Mouse (Mus musculus): ENCODE results near the gene Egln3.

The Egln3 gene

DNA sequence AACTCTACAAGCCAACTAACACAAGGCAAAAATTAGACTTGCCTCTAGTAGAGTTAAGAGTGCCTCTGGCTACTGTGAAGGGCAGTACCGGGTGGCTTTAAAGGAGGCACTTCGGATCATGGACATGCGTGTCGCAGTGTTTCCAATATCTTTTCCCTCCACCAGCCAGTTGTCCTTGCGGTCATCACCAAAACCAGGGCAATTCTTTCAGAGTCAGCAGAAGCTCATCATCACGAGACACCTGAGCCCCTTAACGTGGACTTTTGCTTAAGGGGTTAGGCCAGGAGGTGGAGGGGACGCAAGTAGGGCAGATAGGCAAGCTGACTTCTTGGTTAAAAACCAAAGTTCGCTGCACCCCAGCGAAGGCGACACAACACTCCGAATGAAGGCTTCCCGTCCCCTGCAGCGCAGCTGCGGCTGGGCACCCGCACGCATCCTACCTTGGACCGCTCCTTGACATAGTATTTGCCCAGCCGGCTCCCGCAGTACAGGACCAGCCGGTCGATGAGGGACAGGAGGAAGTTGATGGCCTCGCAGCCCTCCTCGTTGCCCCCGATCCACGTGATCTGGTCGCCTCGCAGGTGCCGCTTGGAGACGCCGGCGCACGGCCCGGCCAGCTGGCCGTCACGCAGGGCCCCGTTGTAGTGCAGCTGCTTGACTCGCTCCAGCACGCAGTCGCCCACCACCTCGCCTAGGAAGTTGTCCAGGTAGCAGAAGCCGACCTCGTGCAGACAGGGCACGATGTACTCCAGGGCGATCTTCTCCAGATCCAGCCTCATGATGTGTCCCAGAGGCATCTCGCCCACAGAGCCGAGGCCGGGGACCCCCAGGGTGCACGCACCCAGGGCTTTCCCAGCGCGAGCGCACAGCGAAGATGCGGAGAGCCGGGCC lies 650 bp downstream of the Egln3 start:
- DNase-seq (ENCODE audit: low spot score), result peak; percentile 27

DNA sequence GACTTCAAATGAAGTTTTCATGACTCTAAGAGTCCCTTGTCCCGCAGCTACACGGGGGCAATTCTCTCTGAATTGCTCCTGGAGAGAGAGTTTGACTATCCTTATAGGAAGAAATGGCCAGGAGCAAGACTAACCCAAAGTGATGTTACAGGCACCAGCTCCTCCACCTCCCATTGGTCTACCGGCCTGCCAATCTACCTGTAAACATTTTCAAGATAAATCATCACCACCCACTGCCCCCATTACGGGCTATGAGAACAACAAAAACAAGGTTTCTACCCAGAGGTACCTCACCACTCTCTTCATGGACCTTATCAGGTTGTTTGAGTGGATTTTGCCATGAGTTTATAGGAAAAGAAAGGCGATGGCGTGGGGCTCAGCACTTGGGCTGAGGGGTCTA lies 1.4 kb downstream of the Egln3 start:
- DNase-seq (ENCODE audit: low spot score), result no peak

DNA sequence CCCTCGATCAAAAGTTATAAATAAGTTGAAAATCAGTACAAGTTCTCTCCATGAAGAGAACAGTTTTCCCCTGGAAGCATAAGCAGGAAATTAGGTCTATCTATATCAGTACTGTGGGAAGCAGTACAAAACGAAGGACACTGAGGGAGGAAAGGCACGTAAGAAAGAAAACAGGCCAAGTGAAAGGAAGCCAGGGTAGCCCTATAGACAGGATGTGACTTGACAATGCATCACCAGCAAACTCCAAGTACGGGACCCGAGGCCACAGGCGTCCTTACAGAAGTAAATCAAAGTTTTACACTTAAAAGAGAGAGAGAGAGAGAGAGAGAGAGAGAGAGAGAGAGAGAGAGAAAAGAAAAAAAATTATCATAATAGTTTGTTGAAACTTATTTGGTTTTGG lies 2.8 kb downstream of the Egln3 start:
- no peak for DNase-seq (ENCODE audit: low spot score)

DNA sequence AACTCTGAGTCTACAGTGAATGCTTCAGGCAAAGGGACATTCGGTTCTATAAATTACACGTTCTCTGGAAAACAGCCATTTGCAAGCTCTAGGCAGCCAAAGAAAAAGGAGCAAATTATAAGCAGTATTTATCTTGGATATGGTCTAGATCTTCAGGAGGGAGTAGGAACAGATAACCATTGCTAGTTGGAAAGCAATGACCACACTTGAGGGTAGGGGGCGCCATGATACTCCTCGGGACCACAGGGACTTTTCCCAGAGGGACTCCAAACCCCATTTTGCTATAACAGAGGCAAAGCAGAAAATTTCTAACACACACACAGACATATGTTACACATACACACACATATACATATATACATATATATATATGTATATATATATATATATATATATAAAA lies 3.5 kb downstream of the Egln3 start:
- DNase-seq (ENCODE audit: low spot score), result no peak

DNA sequence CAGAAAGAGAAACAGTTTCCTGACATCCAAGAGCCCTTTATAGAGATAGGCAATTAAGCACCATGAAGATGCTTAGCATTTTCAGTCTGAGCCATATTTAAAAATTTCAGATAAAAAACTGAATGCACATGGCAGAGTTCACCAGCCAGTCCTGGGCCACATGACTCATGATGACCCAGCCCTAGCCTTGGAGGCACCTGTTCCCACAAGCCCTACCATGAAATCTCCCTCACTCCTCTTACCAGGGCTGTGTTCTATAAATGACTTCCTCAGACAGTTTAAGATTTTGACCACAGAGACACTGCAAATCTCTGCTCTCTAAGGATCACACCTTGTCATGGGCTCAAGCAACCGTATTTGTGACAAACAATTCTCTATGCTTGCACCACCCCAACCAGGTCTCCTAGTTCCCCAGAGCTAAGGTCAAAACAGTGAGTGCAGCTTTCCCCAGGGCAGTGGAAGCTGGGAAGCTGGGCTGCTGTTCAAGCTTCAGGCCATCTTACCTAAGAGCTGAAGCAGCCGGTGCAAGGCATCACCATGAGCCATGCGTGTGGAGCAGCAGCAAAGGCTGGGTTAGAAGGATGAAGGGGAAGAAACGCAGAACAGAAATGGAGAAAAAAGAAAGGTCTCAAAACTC lies 5.3 kb downstream of the Egln3 start:
- DNase-seq (ENCODE audit: low spot score), result no peak

DNA sequence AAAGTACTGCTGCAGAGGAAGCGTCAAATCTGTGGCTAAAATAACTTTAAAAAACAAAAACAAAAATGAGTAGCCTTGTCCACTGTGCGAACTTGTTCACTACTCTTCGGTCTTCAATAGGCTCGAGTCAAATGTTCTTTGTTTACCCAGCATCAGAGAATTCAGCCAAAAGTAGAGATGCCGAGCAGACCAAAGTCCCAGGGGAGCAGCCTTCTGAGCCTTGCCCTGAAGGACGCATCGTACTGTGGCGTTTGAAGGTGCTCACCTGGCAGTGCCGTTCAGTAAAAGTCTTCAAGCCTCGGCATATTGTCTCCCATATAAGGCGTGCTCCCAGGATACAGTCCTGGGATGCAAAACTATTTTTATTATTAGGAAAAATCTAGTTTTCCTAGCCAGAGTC lies 5.8 kb downstream of the Egln3 start:
- DNase-seq (ENCODE audit: low spot score), result no peak

DNA sequence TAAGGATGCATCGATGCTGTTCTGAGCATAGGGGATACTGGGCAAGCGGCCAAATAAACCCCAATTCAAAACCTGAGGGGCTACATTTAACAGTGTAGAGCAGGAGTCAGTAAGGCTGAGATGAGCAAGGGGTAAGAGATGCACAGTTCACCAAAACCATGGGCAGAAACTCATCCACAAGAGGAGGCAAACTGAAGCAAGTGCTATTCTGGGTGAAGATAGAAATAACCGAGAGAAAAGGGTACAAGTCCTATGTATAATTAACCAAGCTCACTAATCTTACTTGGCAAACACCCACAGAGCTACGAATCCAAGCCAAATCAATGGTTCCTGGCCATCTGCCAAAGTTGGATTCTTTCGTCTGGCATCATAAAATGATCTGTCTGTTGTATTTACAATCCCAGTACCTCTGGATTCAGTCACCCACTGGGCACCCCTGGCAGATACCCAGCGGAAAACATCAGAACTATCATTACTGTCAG lies 6.3 kb downstream of the Egln3 start:
- no peak for DNase-seq (ENCODE audit: low spot score)

DNA sequence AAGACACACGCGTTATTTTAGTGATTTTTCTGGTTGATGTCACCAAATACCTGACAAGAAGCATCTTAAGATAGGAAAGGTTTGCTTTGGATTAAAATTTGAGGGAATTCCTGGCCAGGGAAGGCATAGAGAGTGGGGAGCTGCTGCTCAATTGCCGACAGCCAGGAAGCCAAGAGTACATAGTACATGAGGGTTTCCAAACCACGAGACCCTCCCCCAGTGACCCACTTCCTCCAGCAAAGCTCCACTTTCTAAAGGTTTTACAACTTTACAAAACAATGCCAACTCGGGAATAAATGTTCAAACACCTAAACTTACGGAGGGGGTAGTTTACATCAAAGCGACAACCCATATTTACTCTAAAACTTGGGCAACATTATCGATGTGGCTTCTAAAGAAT lies 6.8 kb downstream of the Egln3 start:
- no peak for DNase-seq (ENCODE audit: low spot score)

DNA sequence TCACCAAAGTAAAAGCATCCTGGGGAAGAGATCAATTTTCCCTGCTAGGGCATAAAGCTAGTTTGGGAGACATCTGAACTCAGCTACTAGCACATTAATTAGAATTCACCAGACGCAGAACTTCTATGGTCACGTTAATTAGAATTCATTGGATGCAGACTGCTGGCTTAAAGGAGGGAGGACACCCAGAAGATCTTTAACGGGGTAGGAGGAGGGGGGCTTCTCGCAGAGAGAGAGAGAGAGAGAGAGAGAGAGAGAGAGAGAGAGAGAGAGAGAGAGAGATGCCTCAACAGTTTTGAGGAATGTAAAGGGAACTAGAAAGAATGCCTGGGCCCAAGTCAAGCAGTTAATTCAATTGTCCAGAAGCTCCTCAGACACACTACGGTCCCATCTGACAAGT lies 9.5 kb downstream of the Egln3 start:
- no peak for DNase-seq (ENCODE audit: low spot score)

DNA sequence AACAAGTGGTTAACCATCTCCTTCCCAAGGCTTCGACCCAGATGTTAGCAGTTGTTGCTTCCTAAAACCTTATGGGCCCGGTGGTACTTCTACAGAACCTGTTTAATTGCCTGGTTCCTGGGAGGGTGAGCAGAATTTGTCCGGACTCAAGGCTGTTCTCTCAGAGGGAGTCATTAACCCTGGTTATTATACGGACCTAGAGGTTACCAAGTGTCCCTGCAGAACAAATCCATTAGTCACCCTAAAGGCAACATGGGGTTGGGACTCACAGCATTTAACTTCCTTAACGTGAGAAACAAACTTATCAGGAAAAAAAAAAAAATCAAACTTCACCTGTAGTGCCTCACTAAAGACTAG lies 11.4 kb downstream of the Egln3 start:
- DNase-seq (ENCODE audit: low spot score), result no peak

DNA sequence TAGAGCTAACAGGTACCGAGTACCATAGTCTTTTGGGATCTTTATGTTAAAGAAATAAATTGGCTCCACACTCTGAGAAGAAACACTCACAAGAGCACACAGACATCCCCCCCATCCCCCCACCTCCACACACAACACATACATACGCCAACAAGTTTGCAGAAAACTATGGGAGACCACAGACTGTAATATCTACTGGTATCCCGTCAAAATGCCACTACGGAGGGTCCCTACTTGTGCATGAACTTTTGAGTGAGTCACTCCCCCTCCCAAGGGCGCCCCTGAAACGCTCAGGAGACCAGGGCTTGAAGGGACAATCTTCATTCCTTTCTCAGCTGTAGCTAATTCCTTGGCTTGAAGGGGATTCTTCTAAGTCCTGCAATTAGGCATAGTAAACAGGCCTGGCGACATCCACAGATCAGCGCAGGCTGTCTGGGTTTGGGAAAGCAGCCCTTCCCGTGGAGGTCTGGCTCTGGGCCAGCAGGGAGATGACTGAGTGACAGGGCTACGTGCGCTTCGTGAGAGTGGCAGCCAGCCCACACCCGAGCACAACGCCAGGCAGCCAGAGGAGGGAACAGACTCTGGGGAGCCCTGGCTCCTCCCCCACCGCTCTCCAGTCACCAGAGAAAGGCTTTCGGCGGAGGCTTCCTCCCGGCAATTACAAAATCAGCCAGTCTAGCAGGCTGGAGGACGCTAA lies 11.9 kb downstream of the Egln3 start:
- DNase-seq (ENCODE audit: low spot score), result peak; percentile 56

DNA sequence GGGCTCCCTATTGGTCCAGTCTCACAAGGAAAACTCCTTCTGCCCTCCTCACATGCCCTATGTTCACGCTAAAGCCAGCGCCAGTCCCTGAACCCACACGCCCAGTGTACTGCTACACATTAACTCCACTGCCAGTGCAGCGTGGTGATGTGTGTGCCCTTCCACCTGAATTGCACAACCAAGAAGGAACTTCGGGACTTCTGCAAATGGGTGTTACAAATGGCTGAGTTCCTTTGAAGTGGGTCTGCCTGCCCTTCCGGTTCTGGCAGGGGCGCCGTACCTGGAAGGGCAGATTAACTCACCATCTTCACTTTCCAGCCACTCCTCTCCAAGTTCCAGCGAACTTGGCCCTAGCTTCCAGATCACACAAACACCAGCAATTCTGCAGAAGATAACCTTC lies 12.5 kb downstream of the Egln3 start:
- no peak for DNase-seq (ENCODE audit: low spot score)

DNA sequence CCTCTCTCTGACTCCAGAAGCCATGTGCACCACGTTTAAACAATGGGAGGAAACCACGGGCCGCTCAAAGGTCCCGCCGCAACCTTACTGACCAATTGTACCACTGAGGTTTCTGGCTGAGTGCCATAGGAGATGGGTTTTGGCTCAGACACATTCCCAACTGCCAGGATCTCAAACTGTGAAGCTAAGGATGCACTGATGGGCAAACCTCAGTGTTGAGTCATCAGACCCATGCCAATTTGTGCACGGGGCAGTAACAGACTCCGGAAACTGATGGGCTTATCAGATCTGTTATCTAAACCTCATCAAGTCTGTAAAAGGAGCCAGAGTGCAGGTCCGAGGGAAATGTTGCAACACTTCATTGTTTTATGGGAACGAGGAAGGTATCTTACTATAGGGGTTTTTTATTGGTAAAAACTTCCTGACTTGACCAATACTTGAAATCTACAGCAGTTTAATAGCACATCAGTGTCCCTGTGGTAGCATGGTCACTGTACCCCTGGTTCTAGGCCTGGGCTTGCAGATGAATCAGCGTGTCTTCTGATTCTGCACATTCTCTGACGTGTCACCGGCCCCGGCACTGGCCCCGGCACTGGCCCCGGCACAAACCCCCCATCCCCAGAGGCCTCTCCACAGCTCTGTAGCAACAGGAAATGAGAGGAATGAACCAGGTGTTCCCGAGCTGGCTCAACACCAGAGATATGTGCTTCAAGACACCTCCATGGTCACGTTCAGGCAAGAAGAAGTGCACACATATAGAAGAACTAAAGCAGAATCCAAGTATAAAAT lies 15.7 kb downstream of the Egln3 start:
- DNase-seq (ENCODE audit: low spot score), result no peak

DNA sequence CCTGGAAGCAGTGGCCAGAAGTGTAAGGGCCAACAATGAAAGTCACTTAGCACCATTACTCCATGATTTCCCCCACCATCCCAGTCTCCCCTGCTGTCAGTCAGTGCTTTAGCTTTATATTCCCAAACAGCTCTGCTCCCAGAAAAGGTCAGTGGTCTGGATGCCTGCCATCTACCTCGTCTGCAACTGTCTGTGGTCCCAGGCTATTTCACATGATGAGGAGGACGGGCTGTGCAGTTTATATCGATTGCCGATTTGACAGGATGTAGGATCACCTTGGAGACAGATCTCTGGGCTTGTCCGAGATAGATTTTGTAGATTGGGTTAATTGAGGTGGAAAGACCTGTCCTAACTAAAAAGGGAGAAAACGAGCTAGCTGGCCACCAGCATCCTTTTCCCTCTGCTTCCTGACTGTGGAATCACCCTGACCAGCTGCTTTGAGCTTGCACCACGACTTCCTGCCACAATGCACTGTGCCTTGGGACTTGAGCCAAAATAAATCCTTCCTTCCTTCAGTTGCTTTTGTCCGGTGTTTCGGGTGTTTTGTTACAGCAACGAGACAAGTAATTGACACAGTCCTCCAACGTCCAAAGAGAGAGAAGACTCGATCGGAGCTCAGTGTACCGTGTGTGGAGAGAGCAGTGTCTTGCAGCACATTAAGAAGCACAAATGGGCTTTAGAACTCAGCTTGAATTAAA lies 16.6 kb downstream of the Egln3 start:
- no peak for DNase-seq (ENCODE audit: low spot score)

DNA sequence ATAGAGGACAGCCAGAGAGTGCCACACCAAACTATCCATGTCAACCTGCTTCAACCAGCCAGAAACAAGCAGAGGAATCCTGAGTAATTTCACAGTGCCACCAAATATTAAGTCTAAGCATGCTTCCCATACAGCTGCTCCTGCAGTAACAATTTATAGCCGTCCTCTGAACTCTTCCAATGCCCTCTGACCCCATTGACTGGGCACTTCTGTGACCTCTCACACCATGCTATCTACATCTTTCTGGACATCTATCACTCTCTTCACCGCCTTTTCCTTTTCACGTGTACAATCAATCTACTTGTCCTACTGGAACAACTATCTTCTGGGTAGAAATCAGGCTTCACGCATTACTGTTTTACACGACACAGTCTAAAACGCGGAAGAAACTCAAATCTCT lies 19.4 kb downstream of the Egln3 start:
- DNase-seq (ENCODE audit: low spot score), result no peak

DNA sequence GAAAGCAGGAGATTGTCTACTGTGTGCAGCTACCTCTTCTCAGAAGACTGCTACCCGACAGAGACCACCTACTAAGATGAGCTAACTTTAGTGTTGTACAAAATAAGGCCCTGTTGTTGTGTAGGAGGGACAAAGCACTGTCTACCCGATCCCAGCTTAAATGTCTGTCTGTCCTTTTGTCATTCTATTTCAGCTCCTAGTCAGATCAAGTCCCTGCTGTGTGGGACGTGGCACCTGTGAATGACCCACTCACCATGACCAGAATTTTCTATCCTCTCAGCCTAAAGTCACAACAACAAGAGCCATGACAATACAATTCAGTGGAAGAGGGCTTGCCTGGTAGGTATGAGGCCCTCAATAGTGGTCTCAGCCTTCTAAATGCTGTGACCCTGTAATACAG lies 25.3 kb downstream of the Egln3 start:
- no peak for DNase-seq (ENCODE audit: low spot score)

DNA sequence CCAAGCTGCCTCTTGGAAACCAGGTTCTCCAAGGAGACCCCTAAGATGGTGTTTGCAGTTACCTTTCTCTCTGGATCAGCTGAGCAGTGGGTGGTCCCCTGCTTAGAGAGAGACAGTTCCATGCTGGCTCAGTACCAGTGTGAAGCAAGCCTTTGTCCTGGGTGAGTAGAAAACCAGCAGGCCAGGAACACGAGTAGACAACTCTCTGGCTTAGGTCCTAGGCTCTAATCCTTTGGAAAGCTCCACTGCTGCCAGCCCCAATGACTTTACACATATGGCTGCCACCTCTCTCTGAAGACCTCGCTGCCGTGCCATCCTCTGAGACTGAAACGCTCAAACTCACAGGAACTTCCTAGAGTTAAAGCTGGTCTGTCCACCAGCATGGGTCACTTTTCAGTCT lies 34.9 kb downstream of the Egln3 start:
- DNase-seq (ENCODE audit: low spot score), result no peak

DNA sequence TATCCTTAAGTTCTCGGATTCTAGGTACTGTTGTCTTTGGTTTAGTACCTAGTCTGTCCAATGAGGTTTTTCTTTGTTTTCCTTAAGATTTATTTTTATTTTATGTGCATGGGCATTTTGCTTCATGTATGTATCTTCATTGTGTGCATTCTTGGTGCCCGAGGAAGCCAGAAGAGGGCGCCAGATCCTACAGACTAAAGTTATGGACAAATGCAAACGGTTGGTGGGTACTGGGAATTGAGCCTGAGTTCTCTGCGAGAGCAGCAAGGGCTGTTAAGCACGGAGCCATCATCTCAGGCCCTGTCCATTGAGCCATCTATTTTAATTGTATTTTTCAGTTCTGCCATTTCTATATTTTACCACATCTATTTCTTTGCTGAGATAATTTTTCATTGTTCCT lies 35.9 kb downstream of the Egln3 start:
- DNase-seq (ENCODE audit: low spot score), result no peak

DNA sequence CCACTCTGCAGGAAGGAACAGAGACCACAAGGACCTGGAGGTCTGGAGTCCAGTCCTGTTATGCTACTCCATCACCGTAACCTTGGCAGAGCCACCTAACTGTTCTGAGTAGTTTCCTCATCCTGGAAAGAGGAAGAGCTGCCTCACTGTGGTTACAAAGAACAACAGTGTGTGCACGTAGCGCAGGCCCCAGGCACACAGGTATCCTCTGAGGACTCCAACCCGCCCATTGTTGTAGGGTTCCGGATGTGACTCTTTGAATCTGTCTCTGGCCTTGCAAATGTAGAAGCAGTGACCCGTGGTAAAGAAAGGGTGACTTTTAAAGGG lies 39.0 kb downstream of the Egln3 start:
- no peak for DNase-seq (ENCODE audit: low spot score)

DNA sequence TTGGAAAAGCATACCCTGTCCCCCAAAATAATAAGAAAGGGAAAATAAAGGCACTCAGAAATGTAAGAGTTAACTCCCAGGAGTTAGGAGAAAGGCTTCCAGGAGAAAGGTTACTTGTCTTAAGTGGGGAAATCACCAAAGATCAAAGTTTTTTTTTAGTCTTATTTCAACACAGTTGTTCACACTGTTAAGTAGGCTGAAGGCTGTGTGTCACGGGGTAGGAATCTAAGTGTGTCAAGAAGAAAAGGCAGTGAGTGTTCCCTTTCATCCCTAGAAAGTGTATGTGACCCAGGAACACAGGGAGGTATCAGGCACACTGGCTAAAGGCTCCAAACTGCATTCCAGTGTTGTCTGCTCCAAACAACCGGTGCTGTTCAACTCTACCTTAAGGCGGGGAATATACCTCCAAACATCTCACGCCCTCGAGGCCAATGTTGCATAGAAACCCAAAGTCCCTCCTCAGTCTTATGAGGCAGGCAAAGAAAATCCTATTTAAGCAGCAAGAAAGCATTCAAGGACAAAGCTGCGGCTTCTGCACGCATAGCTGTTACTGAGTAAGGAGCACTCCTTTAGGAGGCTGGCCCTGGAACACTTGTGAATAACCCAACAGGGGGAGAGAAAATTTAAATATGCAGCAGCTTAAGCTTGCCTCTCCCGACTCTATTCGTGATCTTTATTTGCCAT lies 39.5 kb downstream of the Egln3 start:
- DNase-seq (ENCODE audit: low spot score), result no peak

DNA sequence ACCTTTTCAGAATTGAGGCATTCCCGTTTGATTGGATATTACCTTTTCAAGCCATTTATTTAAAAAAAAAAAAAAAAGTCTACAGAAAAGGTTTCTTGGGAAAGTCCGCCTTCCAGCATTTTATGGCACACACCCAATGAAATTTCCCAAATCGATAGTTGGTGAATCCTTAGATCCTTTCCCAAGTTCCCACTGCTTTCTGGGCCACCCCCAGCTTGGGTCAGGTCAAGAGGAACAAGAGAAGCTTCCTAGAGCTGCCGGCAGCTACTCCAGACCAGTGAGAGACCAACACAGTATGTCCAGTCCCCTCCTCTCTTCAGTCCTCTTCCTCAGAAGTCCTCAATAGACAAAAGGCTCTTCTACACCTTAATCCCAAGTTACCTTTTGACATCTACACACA lies 40.5 kb downstream of the Egln3 start:
- no peak for DNase-seq (ENCODE audit: low spot score)

Measured in testis, postnatal 14 days (tissue).